Mouse (Mus musculus) adrenal gland, adult (tissue): ENCODE measurements around the gene Tada2b.

Experiments
- DNase-seq, 2 experiments: peaks; one replicate each; pipeline ENCODE4 v3.0.0; 2022 to 2023; ENCODE audit warnings: low spot score in 1 of 2; ENCODE audit not compliant: inconsistent age in 2 of 2

The Tada2b gene

DNA sequence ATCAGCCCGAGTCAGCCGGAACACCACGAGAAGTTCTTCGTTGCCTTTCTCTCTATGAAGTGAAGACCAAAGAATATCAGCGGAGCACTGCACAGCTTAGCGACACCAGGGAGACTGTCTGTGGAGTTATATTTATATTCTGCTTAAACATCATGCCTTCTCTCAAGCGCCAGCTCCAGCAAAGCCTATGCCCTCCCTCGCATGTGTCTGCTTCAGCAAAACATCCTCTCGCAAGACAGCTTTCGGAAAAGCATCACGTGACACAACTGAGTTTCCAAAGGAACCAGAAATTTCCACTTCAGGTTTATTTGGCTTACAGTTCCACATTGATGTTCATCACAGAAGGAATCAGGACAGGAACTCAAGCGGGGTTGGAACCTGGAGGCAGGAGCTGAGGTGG is 36.2 kb downstream of the Tada2b start:
- DNase-seq, result no peak

GRCm38 (mm10) chr5:36446166-36446890 is 37.8 kb downstream of the Tada2b start:
- peak in 1 of 2 experiments; percentile 66 for DNase-seq

DNA sequence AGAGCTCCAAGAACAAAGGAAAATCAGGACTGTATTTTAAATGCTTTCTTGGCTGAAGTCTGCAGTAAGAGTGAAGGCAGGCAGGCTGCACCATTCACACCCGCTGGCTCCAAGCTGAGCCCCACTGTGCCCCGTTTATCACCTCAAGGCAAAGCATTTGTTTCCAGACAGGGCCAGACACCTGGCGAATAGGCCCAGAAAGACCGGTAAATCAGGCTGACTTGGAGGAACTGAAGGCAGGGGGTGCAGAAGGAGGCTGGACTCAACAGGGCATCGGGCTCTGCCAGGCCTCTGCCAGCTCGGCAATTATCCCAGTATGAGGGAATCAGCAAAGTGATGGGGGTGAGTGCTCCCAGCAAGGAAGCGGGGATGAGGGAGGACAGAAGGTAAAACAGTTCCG is 39.1 kb downstream of the Tada2b start:
- DNase-seq, result peak in 1 of 2 experiments; percentile 68

DNA sequence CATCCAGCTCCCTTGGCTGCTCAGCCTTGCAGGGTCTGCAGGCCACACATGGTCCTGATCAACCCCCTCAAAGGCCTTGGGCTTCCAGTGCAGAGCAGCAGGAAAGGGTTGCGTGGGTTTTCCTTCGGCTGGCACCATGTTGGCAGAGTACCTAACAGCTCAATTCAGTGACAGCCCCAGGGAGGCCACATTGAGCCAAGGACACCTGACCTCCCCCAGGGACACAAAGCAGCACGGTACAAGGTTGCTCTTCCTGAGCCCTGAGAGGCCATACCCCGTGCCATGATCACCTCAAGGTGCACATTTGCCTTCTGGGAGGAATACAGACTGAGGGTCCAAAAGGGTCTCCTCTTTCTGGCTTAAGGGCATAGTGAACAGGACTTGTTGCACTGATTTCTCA is 39.5 kb downstream of the Tada2b start:
- peak; percentile 59 to 84 for DNase-seq

DNA sequence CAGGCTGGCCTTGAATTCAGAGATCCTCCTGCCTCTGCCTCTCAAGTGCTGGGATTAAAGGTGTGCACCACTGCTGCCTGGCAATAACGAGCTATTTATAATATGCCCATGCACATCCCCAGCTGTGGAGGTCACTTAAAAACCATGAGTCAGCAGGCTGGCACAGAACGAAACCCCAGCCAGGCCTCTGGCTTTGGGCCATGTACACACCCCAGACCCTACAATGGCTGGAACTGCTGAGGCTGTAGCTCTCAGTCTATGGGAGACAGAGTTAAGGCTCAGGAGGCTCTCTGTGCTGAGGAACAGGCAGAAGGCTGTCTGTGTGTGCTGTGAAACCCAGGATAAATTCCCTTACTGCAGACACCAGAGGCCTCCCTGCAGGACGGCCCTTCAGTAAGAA is 43.3 kb downstream of the Tada2b start:
- DNase-seq, result peak; percentile 60 to 84

- DNase-seq, result peak; percentile 25 to 78
Observed at GRCm38 (mm10) chr5:36436858-36437257, 47.2 kb downstream of the Tada2b start.

- no peak for DNase-seq
Observed at GRCm38 (mm10) chr5:36434398-36434967, 49.6 kb downstream of the Tada2b start.

DNA sequence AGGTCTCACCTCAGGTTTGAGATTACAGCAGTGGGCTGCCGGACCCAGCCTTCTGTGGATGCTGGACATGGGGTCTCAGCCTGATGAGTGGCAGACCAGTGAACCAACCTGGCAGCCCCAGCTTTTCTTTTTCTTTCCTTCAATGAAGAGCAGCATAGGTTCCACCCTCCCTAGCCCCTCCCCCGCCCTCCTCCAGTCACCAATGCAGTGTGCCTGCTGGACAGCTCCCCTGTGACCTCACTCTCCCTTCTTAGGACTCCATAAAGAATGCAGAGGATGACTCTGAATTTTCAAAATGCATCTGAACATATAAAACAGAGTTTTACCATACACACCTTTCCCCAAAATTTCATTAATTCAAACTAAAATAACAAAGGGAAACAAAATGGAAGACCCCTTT is 52.4 kb downstream of the Tada2b start:
- DNase-seq, result no peak

DNA sequence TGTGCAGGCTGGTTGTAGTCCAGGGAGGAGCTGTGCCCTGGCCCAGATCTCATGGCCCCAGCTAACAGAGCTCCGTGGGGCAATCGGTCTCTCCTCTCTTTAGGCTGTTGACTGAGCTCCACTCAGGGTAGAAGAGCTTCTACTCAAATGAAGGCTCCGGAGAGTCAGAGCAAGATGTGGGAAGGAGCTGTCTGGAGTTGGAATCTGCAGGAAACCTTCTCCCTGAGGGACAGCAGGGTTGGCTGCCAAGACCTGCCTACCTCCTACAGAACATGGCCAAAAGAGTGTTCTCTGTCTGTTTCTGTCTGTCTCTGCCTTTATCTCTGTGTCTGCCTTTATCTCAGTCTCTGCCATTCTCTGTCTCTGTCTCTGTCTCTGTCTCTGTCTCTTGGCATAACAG is 54.5 kb downstream of the Tada2b start:
- no peak for DNase-seq

DNA sequence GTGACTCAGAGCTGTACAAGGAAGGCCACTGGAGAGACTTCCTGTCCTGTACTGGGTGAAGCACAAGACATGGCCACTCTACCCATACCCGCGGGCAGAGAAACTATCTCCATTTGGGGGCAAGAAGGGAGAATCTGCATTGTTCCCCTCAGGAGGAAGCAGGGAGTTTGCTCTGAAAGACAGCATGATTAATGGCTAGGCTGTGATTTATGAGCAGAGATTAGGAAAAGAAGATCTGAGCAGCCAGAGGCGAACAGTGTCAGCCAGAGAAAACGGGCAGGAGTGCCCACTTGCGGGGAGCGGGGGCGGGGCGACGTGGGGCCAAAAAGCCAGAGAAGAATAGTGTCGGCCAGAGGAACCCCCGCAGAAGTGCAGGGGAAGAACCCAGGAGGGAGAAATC is 56.3 kb downstream of the Tada2b start:
- DNase-seq, result peak; percentile 56 to 88

GRCm38 (mm10) chr5:36426404-36426803 is 57.7 kb downstream of the Tada2b start:
- DNase-seq, result no peak

- no peak for DNase-seq
Observed at GRCm38 (mm10) chr5:36424676-36425075, 59.4 kb downstream of the Tada2b start.
